Mouse (Mus musculus) brain, embryonic 14.5 days (tissue): Measurements from ENCODE around the gene Miga2. TPM values are rescaled to one million over a fixed set of nuclear protein-coding genes. Genes with fewer than 3 reads are reported as not detected.

ENCODE experiments used
- DNase-seq: peaks from one replicate; pipeline ENCODE4 v3.0.0-alpha.2; 2011; ENCODE audit warnings: low read depth
- CTCF ChIP-seq: fragments of 200-500 bp; IDR thresholded peaks from 2 replicates; pipeline ENCODE4 v1.5.1; 2012; ENCODE audit warnings: inconsistent platforms, mild to moderate bottlenecking, moderate library complexity, borderline replicate concordance; ENCODE audit not compliant: insufficient read depth, insufficient read length; ENCODE audit errors: extremely low read depth
- POLR2A ChIP-seq: fragments of 200-500 bp; IDR thresholded peaks from 2 replicates; pipeline ENCODE4 v1.6.1; 2012; ENCODE audit warnings: mild to moderate bottlenecking, inconsistent platforms, borderline replicate concordance; ENCODE audit not compliant: poor library complexity, insufficient read depth, insufficient read length, severe bottlenecking; ENCODE audit errors: extremely low read depth
- polyA plus RNA-seq: library from polyadenylated mRNA; depleted of rRNA; stranded (reverse); fragments of >200 nt; gene quantifications from 2 replicates; pipeline ENCODE4 v1.2.3, GENCODE M21; 2012

Miga2 gene
- polyA plus RNA-seq, 1 experiment: 40.4 TPM

GRCm38 (mm10) chr2:30384814-30385213, 20.8 kb downstream of the Miga2 start:
- no peak for DNase-seq
- TF ChIP-seq POLR2A (no peak), CTCF (no peak)

GRCm38 (mm10) chr2:30385591-30385990, 21.6 kb downstream of the Miga2 start:
- TF ChIP-seq POLR2A (no peak), CTCF (no peak)
- DNase-seq: no peak

- TF ChIP-seq CTCF (no peak), POLR2A (no peak)
- DNase-seq: no peak
Measured at GRCm38 (mm10) chr2:30386913-30387312, 22.9 kb downstream of the Miga2 start.

GRCm38 (mm10) chr2:30389000-30389399, 25.0 kb downstream of the Miga2 start:
- no peak for DNase-seq
- TF ChIP-seq CTCF: no peak
- no peak for TF ChIP-seq POLR2A

DNA sequence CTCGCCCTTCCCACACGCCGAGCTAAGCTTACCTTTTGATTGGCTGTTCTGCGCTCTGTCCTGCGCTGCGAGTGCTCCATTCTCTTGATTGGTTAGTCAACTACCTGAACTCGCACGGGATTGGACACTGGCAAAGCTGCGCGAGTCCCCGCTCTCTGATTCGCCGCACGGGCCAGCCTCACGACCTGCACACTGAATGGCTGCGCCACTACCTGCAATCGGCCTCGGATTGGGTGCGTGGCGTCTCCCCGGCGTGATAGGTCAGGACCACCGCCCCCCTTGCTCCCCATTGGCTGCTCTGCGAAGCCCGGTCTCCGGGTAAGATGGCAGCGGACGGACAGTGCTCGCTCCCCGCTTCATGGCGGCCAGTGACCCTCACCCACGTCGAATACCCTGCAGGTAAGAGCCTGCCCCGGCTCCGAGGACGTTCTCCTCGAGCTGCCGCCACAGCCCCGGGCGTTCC, 28.1 kb downstream of the Miga2 start, which contains the start of gene Dolpp1:
Dolpp1 (plus strand) TSS at position 141 of the 463 bp plus-strand sequence.
- peak; percentile 100 for DNase-seq
- no peak for TF ChIP-seq CTCF

- peak; percentile 96 for DNase-seq
- TF ChIP-seq POLR2A (peak; percentile 66; the same call in 1 of the 2 replicates), CTCF (no peak)
Measured at GRCm38 (mm10) chr2:30392577-30393369, 28.7 kb downstream of the Miga2 start.

DNA sequence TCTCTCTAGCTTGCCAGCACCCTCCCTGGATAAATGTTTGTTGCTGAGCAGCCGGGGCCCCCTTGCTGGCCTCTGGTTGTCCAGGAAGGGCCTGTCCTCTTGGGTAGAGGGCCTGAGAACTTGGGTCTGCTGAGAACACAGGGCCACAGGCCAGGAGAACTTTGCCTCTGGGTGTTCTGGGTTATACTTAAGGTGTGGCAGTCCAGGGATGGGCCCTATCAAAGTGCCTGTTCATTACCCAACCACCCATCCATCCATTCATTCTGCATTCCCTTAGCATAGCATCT, 29.3 kb downstream of the Miga2 start:
- TF ChIP-seq POLR2A (no peak), CTCF (no peak)
- no peak for DNase-seq

GRCm38 (mm10) chr2:30395757-30396156, 31.7 kb downstream of the Miga2 start:
- TF ChIP-seq POLR2A (no peak), CTCF (no peak)
- DNase-seq: no peak

- DNase-seq: no peak
- TF ChIP-seq CTCF: no peak
- no peak for TF ChIP-seq POLR2A
Measured at GRCm38 (mm10) chr2:30396246-30396645, 32.2 kb downstream of the Miga2 start.

DNA sequence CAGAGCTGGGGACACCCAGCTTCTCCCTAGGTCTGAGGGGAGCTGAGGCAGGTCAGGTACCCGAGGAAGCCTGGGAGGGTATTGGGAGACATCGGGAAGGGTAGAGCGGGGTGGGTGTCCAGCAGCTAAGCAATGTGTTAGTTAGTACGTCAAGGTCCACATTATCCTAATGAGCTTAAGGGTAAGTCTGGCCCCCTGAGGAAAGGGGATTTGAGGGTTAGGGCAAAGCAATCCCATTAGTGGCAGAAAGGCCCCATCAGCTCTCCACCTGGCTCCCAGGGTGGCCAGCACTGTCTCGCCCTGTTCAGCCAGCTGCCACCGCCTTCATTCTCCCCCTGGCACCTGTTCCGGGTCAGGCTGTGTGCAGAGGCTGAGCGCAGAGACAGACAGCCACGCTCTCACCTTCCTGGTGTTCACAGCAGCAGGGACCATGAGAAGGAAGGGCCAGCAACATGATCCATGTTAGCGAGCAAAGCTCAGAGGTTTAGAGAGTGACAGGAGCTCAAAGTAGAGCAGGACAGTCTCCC, 34.0 kb downstream of the Miga2 start:
- no peak for TF ChIP-seq POLR2A
- TF ChIP-seq CTCF: no peak
- peak; percentile 11 for DNase-seq

- TF ChIP-seq POLR2A (no peak), CTCF (no peak)
- peak; percentile 84 for DNase-seq
Measured at GRCm38 (mm10) chr2:30399191-30400171, 35.4 kb downstream of the Miga2 start.
